Mouse (Mus musculus) heart, adult 18-20 months (tissue): ENCODE data around the gene Camta1. TPM values are rescaled to one million over a fixed set of nuclear protein-coding genes. Genes with fewer than 3 reads are reported as not detected.

ENCODE experiments used
- DNase-seq, 2 experiments: peaks; one replicate each; pipeline ENCODE4 v3.0.0; 2021 to 2022; ENCODE audit warnings: mixed read lengths in 1 of 2
- long read RNA-seq, 2 experiments: library from polyadenylated mRNA; stranded (forward); transcript quantifications; one replicate each; pipeline ENCODE4 v2.0.0; 2021
- total RNA-seq, 2 experiments: library from RNA; stranded (reverse); gene quantifications; 2 replicates each; pipeline ENCODE4 v1.2.3; 2021

Gene Camta1
- 100 to 1,000 TPM; 207 to 208 TPM for total RNA-seq
- long read RNA-seq, experiment 1, full-length matches to known transcripts, result 252 of 293 reads
- long read RNA-seq, experiment 1, partial matches to known transcripts, result 21 of 293 reads
- long read RNA-seq, experiment 1, other reads (novel, unspliced or antisense), result 20 of 293 reads
- long read RNA-seq, experiment 2, full-length matches to known transcripts, result 156 of 168 reads
- long read RNA-seq, experiment 2, partial matches to known transcripts, result 1 of 168 reads
- long read RNA-seq, experiment 2, other reads (novel, unspliced or antisense), result 11 of 168 reads

- DNase-seq, result peak; percentile 100
Observed at GRCm38 (mm10) chr4:151861806-151862739, at the start of gene Camta1. Gene Camta1, minus strand, starts transcription at chr4:151861876.

- no peak for DNase-seq
Observed at GRCm38 (mm10) chr4:151908809-151909208, 47.1 kb upstream of the Camta1 start.

DNA sequence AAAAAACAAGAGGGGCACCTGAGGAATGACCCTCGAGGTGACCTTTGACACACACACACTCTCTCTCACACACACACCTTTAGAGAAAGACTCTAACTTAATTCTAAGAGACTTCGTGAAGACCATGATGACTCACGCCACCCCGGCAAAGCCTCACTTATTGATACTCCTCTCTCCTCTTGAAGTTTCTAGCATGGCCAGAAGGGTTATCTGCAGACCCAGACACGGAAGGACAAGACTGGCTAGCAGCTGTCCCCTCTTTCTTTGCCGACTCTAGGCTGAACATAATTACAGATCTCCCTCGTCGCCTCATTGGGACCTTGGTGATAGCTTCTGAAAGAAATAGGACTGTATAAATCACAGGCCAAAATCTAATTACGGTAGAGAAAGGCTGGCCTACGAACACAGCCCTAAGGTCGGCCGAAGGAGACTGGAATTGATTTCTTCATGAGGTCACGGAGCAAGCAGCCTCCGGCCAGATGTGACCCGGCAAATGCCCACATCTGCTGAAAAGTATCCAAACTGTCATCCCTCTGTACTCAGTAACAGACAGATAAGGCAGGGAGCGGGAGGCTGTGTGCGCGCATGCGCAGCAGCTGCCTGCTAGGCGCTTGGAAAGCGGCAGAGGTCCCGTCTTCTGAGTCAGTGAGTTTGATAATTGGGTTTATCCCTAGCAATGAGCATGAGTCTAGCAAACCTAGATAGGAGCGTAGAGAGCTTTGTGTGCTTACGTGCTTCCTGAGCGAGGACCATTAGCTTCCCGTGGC is 46.1 kb upstream of the Camta1 start:
- peak; percentile 40 to 41 for DNase-seq

GRCm38 (mm10) chr4:151905621-151906020 is 43.9 kb upstream of the Camta1 start:
- no peak for DNase-seq

DNA sequence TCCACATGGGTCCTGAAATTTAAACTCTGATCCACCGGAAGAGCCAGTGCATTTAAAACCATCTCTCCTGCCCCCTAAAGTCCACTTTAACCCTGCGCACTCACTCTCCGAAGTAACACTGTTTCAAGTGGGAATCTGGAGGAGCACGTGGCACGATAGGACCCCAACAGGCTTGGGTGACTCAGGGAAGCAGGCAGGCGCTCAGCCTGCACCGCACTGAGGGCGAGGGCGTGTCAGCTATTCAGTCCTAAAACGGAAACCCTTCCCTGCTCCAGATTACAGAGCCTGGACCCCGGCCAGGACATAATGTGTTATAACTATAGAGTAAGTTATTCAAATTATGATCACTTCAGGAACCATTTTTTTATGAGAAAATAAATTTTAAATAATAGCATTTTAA is 42.4 kb upstream of the Camta1 start:
- DNase-seq, result peak; percentile 74 to 84

DNA sequence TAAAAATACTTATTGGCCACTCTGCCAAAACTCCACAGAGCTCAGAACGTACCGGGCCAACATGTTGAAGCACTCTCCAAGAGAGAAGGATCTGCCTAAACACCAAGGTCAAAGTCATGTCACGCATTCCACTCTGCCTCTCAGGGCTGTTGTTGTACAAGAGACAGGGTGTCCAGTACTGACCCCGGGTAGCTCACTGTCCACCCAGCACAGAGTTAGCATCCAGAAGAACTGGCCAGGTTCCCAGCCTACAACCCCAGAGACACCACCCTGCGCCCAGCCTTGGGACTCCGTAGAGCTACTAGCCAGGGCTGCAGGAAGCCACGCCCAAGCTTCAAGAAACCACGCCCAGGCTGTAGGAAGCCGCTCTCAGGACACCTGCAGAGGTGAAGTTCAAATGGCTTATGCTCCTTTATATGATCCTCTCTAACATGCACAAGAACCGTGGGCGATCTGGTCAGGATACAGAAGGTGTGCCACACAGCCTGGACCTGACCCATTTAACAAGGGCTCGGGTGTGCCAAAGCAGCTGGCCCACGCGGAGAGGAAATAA is 41.1 kb upstream of the Camta1 start:
- DNase-seq, result peak; percentile 90 to 97

DNA sequence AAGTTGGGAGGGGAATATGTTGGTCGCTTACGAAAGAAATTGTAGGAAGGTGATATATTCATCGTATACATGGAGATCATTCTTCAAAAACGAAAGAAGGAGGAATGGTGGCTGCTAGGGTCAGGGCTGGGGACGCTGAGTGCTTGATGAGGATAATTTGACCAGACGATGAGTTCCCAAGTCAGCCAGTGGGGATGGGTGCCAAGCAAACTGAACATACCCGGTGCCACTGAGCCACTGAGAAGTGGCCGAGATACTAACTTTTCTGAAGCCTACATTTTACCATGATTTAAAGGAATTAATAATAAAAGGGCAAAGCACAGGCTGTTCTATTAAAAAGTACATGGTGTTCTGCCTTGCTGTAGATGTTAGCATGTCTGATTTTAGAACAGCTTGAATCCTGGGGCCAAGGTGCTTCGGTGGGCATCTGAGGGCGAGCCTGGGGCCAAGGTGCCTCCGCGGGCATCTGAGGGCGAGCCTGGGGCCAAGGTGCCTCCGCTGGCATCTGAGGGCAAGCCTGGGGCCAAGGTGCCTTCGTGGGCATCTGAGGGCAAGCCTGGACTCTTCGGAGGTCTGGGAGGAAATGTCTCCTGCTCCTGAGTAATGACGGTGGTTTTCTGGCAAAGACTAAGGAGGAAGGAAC is 40.5 kb upstream of the Camta1 start:
- DNase-seq, result no peak

GRCm38 (mm10) chr4:151901422-151901821 is 39.7 kb upstream of the Camta1 start:
- peak; percentile 38 to 56 for DNase-seq

DNA sequence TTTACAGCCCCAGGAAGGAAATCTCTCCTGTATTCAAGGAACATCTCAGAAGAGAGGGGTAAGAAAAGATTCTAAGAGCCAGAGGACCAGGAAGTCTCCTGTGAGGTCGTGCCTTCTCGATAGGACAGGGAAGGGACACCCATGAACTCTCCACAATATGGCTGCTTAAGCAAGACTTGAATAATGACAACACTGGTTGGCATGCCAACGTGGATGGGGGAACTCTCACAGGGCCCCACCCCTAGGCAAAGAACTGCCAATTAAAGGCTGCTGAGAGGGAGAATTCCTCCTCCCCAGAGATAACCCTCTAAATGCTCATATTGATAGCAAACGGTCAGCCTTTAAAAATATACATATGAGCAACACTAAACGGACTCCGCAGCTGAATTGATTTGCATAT is 39.1 kb upstream of the Camta1 start:
- DNase-seq, result no peak

DNA sequence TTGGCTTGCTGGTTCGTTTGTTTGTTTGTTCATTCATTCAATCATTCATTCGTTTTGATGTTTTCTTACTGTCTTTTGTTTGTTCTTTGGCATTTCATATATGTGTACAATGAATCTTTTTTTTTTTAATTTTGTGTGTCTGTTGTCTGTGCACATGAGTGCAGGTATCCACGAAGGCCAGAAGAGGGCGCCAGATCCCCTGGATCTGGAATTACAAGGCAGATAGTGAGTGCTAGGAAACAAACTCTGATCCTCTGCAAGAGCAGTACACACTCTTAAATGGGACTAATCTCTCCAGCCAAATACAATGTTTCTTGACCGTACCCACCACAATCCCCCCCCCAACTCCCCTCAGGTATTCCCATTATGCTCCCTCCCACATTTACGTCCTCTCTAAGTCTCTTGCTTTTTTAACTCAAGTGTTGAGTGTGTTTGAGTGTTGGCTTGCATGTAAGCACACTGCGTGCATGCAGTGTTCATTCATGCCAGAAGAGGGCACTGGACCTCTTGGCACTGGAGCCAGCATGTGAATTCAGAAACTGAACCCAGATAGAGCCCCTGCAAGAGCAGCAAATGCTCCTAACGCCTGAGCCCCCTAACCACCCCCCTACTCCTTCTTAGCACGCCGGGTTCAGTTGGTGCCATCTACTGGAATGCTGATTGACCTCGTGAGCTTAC is 38.2 kb upstream of the Camta1 start:
- DNase-seq, result no peak

DNA sequence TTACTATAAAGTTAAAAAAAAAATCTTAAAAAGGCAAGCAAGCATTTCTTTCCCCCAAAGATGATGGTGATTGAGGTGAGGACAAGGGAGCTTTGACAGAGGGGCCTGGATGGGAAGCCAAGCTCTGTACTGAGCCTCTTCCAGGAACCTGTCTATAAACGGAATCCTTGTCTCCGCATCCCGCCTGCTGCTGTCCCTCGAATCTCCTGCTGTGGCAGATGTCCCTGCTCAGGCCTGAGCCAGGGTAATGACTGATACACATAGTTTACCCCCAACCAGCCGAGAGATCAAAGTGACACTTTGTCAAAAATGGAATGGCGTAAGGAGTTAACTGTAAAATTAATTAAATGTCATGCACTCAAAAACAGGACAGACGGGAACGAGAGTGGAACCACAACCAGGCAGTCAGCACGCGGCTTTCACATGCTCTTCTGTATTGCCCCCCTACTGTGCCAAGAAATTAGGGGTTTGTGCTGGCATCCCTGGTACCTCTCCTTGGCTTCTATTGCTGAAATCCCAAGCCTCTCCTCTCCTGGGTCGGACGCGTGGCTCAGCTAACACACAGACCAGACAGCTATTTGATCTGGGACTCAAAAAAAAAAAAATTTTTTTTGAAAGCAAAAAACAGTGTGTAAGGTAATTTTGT is 37.0 kb upstream of the Camta1 start:
- peak; percentile 18 to 42 for DNase-seq

DNA sequence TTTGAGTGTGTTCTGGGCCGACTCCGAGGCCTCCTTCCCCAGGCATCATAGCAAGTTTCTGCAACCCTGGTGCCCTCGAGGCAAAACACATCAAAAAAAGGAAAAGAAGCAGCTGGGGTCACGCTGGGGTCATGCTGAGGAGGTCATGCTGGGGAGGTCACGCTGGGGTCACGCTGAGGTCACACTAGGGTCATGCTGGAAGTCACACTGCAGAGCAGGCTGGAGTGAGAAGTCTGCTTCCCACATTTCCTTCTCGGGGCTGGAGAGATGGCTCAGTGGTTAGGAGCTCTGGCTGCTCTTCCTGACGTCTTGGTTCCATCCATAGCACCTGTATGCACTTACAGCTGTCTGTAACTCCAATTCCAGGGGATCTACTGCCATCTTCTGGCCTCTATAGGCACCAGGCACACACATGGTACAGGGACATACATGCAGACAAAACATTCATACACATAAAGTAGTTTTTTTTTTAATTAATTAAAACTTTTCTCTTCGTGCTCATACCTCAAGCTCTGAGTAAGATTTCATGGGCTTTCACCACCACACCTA is 35.5 kb upstream of the Camta1 start:
- no peak for DNase-seq

GRCm38 (mm10) chr4:151895624-151896023 is 33.9 kb upstream of the Camta1 start:
- DNase-seq, result no peak

DNA sequence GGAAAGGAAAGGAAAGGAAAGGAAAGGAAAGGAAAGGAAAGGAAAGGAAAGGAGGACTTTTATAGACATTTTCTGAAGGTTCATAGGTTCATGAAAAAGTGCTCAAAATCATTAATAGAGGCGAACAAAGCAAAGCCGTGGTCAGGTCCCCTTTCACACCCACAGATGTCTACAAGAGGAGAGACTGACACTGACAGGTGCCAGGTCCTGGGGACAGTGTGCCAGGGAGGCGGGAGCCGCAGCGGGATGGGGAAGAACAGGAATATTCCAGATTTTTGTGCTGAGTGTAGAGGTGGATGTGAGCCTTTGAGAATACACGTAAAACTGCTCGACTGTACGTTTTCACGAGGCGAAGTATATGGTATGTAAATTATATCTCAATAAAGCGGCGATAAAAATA is 33.2 kb upstream of the Camta1 start:
- no peak for DNase-seq

DNA sequence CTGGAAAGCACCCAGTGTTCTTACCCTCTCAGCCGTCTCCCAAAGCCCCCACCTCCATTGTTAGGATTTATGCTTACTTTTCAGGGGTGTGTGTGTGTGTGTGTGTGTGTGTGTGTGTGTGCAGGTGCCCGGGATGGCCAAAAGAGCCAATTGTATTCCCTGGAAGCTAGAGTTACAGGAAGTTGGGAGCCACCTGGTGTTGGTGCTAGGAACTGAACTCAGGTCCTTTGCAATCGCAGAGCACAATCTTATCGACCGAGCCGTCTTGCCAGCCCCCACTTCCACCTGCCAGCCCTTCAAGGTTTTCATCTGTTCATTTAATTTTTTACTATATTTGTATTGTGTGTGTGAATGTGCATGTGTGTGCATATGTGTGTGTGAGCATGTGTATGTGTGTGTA is 31.6 kb upstream of the Camta1 start:
- no peak for DNase-seq

GRCm38 (mm10) chr4:151881590-151881989 is 19.9 kb upstream of the Camta1 start:
- no peak for DNase-seq

- no peak for DNase-seq
Observed at GRCm38 (mm10) chr4:151880044-151880690, 18.5 kb upstream of the Camta1 start.

DNA sequence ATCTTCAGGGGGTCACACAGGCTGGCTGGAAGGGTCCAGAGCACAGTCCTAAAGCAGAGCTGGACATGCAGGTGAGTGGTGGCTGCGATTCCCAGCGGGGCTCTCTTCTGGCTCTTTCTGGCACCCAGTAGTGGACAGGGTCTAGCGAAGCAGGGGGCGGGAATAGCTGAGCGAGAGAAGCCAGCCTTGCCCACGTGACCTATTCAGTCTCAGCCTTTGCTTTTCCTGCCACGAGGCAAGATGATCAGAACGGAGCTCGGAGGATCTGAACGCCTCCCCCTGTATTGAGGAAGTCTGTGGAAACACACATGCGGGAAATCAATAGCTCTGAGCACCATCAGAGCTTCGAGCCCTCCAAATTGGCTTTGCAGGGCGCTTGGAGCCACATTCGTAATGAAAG is 14.7 kb upstream of the Camta1 start:
- no peak for DNase-seq

- no peak for DNase-seq
Observed at GRCm38 (mm10) chr4:151863511-151863910, 1.8 kb upstream of the Camta1 start.

GRCm38 (mm10) chr4:151861471-151861805 is 238 bp downstream of the Camta1 start:
- no peak for DNase-seq
